ENCODE assay signal across 11 mouse cellular contexts in the genomic region with DNA sequence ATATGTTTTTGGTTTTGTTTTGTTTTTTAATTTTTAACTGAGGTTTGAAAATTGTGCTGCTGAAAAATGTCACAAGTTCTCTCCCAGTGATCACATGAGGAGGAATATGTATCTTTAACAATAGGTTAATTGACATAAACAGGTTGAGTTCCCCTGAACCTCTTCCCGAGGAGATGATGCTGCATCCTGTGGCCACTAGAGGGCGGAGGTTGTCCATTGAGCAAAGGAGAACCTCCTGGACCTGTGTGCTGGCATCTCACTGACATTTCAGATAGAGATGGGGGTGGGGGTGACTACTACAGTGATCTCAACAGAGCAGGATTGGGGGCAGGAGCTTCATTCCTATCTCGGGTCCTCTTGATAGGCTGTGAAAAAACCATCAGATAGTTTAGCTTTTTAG. TPM values are rescaled to one million over a fixed set of nuclear protein-coding genes. Genes with fewer than 3 reads are reported as not detected.
A peak's percentile ranks its signal among the peaks of the same experiment; 100 is the strongest.
DNase-seq lines count a peak whose midpoint lies in the region; ATAC-seq lines count a peak whose summit lies in the region.
"Had no signal": no experiment of that assay in that cellular context is flagged by ENCODE, and none has a peak within 500 bp of the region (broad histone marks: within the 10 kb centered on the region; RNA-seq: fewer than 3 reads in every experiment).

No protein-coding gene starts in this region.

- ATAC-seq in monocyte, adult 5-6 weeks (replicated peaks; ENCODE audit: insufficient number of reproducible peaks, low FRiP score, low TSS enrichment, poor library complexity, severe bottlenecking) = no peak
- ATAC-seq: Patski had no signal

- DNase-seq in embryo, embryonic 11 days = peak; percentile 0
- DNase-seq in embryo, embryonic 9.5 days (ENCODE audit: extremely low spot score) = no peak
- DNase-seq in urinary bladder, postnatal 36 days (ENCODE audit: low spot score in 2 of 2) = peak; percentile 3 to 23
- DNase-seq in urinary bladder, adult 2 months (ENCODE audit: low spot score) = no peak
- DNase-seq in kidney, postnatal 14 days = peak; percentile 7
- DNase-seq in thymus, postnatal 4 days = peak; percentile 30
- DNase-seq in ovary, postnatal 14 days (ENCODE audit: low spot score) = no peak

RNA-seq across cellular contexts. Expression of gene 4933421I07Rik, which starts 2.7 kb away (rescaled TPM):
- not detected in 2 replicates for polyA plus RNA-seq in urinary bladder, adult 2 months (2012; rRNA removed)
- total RNA-seq in monocyte, adult 5-6 weeks (2017) = not detected in 3 replicates
- polyA plus RNA-seq: forebrain, embryonic 12.5 days; limb, embryonic 13.5 days; Patski had no signal

RNA-seq across cellular contexts. Expression of gene Zfp141, which starts 54.9 kb away (rescaled TPM):
- 9.0 and 10.0 TPM in 2 replicates for polyA plus RNA-seq in urinary bladder, adult 2 months (2012; rRNA removed)
- total RNA-seq in monocyte, adult 5-6 weeks (2017) = 8.1 to 14.0 TPM (median 11.0 TPM) in 3 replicates

Comparison
In these comparisons a context has a peak if more than half of its experiments do, and no peak if none do; other contexts are left out.
1. DNase-seq: peak in embryo, embryonic 11 days (single experiment), urinary bladder, postnatal 36 days (2 of 2), kidney, postnatal 14 days (single experiment) and thymus, postnatal 4 days (single experiment); none in embryo, embryonic 9.5 days (single experiment), urinary bladder, adult 2 months (single experiment) and ovary, postnatal 14 days (single experiment).